Mouse (Mus musculus) liver, embryonic 15.5 days (tissue): ENCODE data around the gene Prpf4. TPM values are rescaled to one million over a fixed set of nuclear protein-coding genes. Genes with fewer than 3 reads are reported as not detected.
A peak's percentile ranks its signal among the peaks of the same experiment; 100 is the strongest.

Source experiments
- ATAC-seq: fragments of 200-750 bp; cut with Nextera tagmentation; 2 replicates; pipeline ENCODE4 v1.8.0; 2017; ENCODE audit warnings: moderate number of reproducible peaks, mild to moderate bottlenecking, moderate library complexity; ENCODE audit not compliant: insufficient read depth
- H3K27ac ChIP-seq: fragments of 300-500 bp; sonication (generic); replicated peaks from 2 replicates; pipeline ENCODE4 v1.5.1; 2015; ENCODE audit warnings: mild to moderate bottlenecking, inconsistent platforms
- H3K27me3 ChIP-seq: fragments of 300-500 bp; sonication (generic); 2 replicates; pipeline ENCODE4 v1.6.1; 2015; ENCODE audit warnings: mild to moderate bottlenecking, inconsistent platforms
- H3K36me3 ChIP-seq: fragments of 300-500 bp; sonication (generic); replicated peaks from 2 replicates; pipeline ENCODE4 v1.6.1; 2015; ENCODE audit warnings: moderate library complexity, mild to moderate bottlenecking, inconsistent platforms
- H3K4me1 ChIP-seq: fragments of 300-500 bp; sonication (generic); replicated peaks from 2 replicates; pipeline ENCODE4 v1.6.1; 2015; ENCODE audit warnings: inconsistent platforms
- H3K4me2 ChIP-seq: fragments of 300-500 bp; sonication (generic); 2 replicates; pipeline ENCODE4 v1.6.1; 2015; ENCODE audit warnings: moderate library complexity, mild to moderate bottlenecking, inconsistent platforms
- H3K4me3 ChIP-seq: fragments of 300-500 bp; sonication (generic); replicated peaks from 2 replicates; pipeline ENCODE4 v1.5.1; 2015; ENCODE audit warnings: mild to moderate bottlenecking, inconsistent platforms
- H3K9ac ChIP-seq: fragments of 300-500 bp; sonication (generic); 2 replicates; pipeline ENCODE4 v1.6.1; 2015; ENCODE audit warnings: moderate library complexity, mild to moderate bottlenecking, inconsistent platforms
- H3K9me3 ChIP-seq: fragments of 300-500 bp; sonication (generic); replicated peaks from 2 replicates; pipeline ENCODE4 v1.6.1; 2016; ENCODE audit warnings: inconsistent platforms
- WGBS: fragments of 180-500 bp; shearing (Covaris S2); methylation state at CpG from one replicate; pipeline ENCODE4 v1.1.7; 2015; ENCODE audit warnings: mixed read lengths; ENCODE audit not compliant: insufficient replicate concordance; 5-methylcytosine and 5-hydroxymethylcytosine counted together
- polyA plus RNA-seq: library from polyadenylated mRNA; unstranded; fragments of >200 nt; fragmentation: Nextera tagmentation; extraction: Ambion mirVana; gene quantifications from 2 replicates; pipeline ENCODE4 v1.2.1, GENCODE M21; 2015

The Prpf4 gene
- polyA plus RNA-seq, 1 experiment from 2014 or later: 9.1 TPM

DNA sequence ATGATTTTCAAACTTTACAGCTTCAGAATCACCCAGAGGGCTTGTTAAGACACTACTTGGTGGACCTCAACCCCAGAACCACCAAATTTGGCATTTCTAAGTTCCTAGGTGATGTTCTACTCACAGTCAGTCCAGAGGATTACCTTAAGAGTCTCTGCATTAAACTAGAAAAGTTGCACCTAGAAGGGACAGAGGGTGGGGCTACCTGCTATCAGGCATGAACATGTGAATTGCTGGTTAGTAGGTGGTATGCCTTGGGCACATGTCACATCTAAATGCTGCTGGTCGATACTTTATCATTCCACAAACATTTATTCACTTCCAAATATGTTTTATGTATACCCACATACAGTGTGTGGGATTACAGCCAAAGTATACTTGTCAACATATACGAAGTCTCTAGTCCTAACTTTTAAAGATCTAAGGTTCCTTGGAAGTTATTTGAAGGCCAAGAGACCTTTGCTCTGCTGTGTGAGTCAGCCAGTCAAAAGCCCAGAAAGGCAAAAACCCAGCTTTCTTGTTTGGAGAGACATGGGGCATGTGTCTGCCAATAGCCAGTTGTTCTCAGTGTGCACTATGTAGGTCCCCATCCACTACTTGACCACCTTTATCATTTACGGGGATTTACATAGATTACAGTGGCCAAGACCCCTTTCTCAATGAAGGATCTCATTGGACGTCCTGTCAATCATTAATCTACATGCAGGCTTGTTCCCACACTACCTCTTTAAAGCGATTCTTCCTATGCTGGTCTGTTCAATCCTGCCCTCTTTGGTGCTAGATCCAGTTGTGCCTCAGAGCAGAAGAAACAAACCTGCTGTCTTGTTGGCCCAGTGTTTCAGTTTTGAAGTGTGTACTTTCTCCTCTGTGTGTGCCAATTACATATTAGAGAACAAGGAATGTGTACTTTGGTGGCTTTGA is 18.7 kb upstream of the Prpf4 start:
- Histone ChIP-seq H3K9ac (no peak overlapping the region), H3K4me1 (peaks cover 19% of the 10 kb centered on the region), H3K9me3 (no peaks in the 10 kb centered on the region), H3K27me3 (no peaks in the 10 kb centered on the region), H3K4me2 (no peak overlapping the region), H3K36me3 (peaks cover 72% of the 10 kb centered on the region), H3K27ac (no peak overlapping the region), H3K4me3 (no peak overlapping the region)
- peak; percentile 41; the same call in 1 of the 2 replicates for ATAC-seq
- 53% methylated on average over 5 of the region's 5 CpGs for WGBS

GRCm38 (mm10) chr4:62391892-62392291 is 16.7 kb upstream of the Prpf4 start:
- no peak for ATAC-seq
- 71% methylated on average over 7 of the region's 7 CpGs for WGBS
- Histone ChIP-seq H3K27me3 (no peaks in the 10 kb centered on the region), H3K4me3 (no peak overlapping the region), H3K36me3 (peaks cover 78% of the 10 kb centered on the region), H3K9me3 (no peaks in the 10 kb centered on the region), H3K4me1 (peaks cover 17% of the 10 kb centered on the region), H3K9ac (no peak overlapping the region), H3K4me2 (no peak overlapping the region), H3K27ac (no peak overlapping the region)

GRCm38 (mm10) chr4:62393459-62393858 is 15.1 kb upstream of the Prpf4 start:
- Histone ChIP-seq H3K27ac (no peak overlapping the region), H3K4me1 (peaks cover 17% of the 10 kb centered on the region), H3K4me3 (no peak overlapping the region), H3K9ac (no peak overlapping the region), H3K4me2 (no peak overlapping the region), H3K9me3 (no peaks in the 10 kb centered on the region), H3K36me3 (peaks cover 81% of the 10 kb centered on the region), H3K27me3 (no peaks in the 10 kb centered on the region)
- ATAC-seq: no peak
- WGBS: 64% methylated on average over 6 of the region's 6 CpGs

GRCm38 (mm10) chr4:62395806-62396205 is 12.8 kb upstream of the Prpf4 start:
- Histone ChIP-seq H3K4me3 (no peak overlapping the region), H3K9ac (no peak overlapping the region), H3K4me2 (no peak overlapping the region), H3K9me3 (no peaks in the 10 kb centered on the region), H3K4me1 (0 out of 2 replicates have a peak, but pooled peaks cover 3% of the 10 kb centered on the region), H3K27me3 (no peaks in the 10 kb centered on the region), H3K27ac (no peak overlapping the region), H3K36me3 (peaks cover 87% of the 10 kb centered on the region)
- WGBS: 72% methylated on average over 1 of the region's 1 CpGs
- ATAC-seq: 0 out of 2 replicates have a peak, but pooled peaks have one; percentile 34

DNA sequence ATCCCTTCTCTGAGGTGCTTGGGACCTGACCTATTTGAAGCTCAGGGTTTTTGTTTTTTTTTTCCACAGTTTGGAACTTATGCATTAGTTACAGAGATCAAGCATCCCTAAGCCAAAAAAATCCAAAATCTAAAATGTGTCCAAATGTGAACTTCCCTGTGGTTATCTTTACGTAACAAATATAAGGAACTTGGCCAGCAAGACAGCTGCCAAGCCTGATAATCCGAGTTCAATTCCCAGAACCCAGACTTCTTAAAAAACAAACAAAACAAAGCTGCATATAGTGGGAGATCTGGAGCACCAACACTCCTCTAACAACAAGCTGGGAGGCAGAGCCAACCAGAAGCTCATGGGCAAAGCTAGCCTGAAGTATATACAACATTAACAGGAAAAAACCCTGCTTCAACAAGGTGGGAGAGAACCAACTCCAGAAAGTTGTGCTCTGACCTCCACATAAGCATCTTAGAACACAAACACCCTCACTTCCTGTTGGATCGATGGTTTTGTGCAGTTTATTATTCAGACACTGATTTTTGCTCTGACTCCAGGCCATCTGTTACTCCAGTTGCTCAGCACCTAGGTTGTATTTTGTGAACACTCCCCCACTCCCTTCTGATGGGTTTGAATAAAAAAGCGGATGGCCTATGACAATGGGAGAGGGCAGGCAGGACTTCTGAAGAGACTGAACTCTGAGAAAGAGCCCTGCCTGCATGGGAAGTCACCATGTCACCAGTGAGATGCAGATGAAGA is 10.8 kb upstream of the Prpf4 start:
- H3K9me3 ChIP-seq: no peaks in the 10 kb centered on the region
- H3K9ac ChIP-seq: no peak overlapping the region
- H3K4me1 ChIP-seq: 0 out of 2 replicates have a peak, but pooled peaks cover 3% of the 10 kb centered on the region
- H3K4me3 ChIP-seq: no peak overlapping the region
- 72% methylated on average over 4 of the region's 4 CpGs for WGBS
- ATAC-seq: no peak
- peaks cover 87% of the 10 kb centered on the region for H3K36me3 ChIP-seq
- no peak overlapping the region for H3K4me2 ChIP-seq
- no peak overlapping the region for H3K27ac ChIP-seq
- H3K27me3 ChIP-seq: no peaks in the 10 kb centered on the region

- H3K27me3 ChIP-seq: no peaks in the 10 kb centered on the region
- ATAC-seq: no peak
- no peak overlapping the region for H3K27ac ChIP-seq
- no peak overlapping the region for H3K4me2 ChIP-seq
- 86% methylated on average over 3 of the region's 3 CpGs for WGBS
- H3K4me3 ChIP-seq: no peak overlapping the region
- no peaks in the 10 kb centered on the region for H3K9me3 ChIP-seq
- H3K9ac ChIP-seq: no peak overlapping the region
- peaks cover 89% of the 10 kb centered on the region for H3K36me3 ChIP-seq
- H3K4me1 ChIP-seq: no peaks in the 10 kb centered on the region
Measured at GRCm38 (mm10) chr4:62398956-62399355, 9.6 kb upstream of the Prpf4 start.

DNA sequence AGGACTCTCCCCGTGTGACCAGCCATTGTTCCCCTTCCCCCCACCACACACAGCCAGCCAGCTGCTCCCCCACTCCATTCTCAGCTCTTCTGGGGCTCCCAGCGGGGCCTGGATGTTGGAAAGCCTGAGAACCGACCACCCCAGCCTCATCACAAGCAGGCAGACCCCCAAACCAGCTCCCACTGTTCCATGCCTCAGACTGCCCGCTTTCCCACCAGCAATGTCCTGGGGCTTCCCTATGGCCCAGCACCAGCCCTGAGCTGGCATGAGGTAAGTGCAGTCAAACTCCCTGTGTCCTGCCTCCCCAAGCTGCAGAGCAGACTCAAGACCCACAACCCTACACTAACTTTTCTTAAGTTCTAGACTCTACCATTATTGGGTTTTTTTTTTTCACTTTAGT is 2.5 kb upstream of the Prpf4 start:
- no peak for ATAC-seq
- Histone ChIP-seq H3K27me3 (no peaks in the 10 kb centered on the region), H3K4me2 (no peak overlapping the region), H3K36me3 (peaks cover 52% of the 10 kb centered on the region), H3K9me3 (no peaks in the 10 kb centered on the region), H3K9ac (no peak overlapping the region), H3K4me1 (peaks cover 34% of the 10 kb centered on the region), H3K4me3 (no peak overlapping the region), H3K27ac (no peak overlapping the region)
- WGBS: 78% methylated on average over 4 of the region's 4 CpGs

- peak overlapping the region; percentile 85 for H3K27ac ChIP-seq
- peak overlapping the region; percentile 67 for H3K9ac ChIP-seq
- peaks cover 52% of the 10 kb centered on the region for H3K36me3 ChIP-seq
- under 1% methylated on average over 35 of the region's 35 CpGs for WGBS
- peaks cover 39% of the 10 kb centered on the region for H3K4me1 ChIP-seq
- H3K27me3 ChIP-seq: no peaks in the 10 kb centered on the region
- H3K9me3 ChIP-seq: no peaks in the 10 kb centered on the region
- H3K4me2 ChIP-seq: peak overlapping the region; percentile 87
- ATAC-seq: peak; percentile 46
- H3K4me3 ChIP-seq: peak overlapping the region; percentile 74
Measured at GRCm38 (mm10) chr4:62407730-62408582, 641 bp upstream of the Prpf4 start.

- H3K9ac ChIP-seq: peak overlapping the region; percentile 77
- H3K4me1 ChIP-seq: peaks cover 39% of the 10 kb centered on the region
- H3K27ac ChIP-seq: peak overlapping the region; percentile 84
- H3K9me3 ChIP-seq: no peaks in the 10 kb centered on the region
- peak overlapping the region; percentile 87 for H3K4me2 ChIP-seq
- 17% methylated on average over 6 of the region's 6 CpGs for WGBS
- H3K4me3 ChIP-seq: peak overlapping the region; percentile 74
- H3K36me3 ChIP-seq: peaks cover 54% of the 10 kb centered on the region
- H3K27me3 ChIP-seq: no peaks in the 10 kb centered on the region
- no peak for ATAC-seq
Measured at GRCm38 (mm10) chr4:62409615-62410014, 1.0 kb downstream of the Prpf4 start.

DNA sequence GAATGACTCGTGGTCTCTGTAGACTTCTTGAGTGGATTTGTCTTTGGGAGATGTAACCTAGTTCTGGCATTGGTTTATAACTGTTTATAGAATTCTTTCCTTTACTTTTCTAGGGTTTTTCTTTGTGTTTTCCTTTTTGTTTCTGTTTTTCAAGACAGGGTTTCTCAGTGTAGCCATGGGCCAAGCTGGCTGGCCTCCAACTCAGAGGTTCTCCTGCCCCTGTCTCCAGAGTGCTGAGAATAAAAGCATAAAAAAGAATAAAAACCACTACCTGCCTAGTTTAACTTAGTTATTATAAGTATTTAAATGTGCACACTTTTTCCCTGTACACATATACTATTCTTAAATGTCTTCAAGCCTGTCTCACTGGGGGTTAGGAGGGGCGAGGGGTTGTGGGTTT is 1.7 kb downstream of the Prpf4 start:
- 65% methylated on average over 2 of the region's 2 CpGs for WGBS
- Histone ChIP-seq H3K9me3 (no peaks in the 10 kb centered on the region), H3K36me3 (peaks cover 54% of the 10 kb centered on the region), H3K9ac (peak overlapping the region; percentile 77), H3K4me3 (peak overlapping the region; percentile 74), H3K4me1 (peaks cover 39% of the 10 kb centered on the region), H3K4me2 (peak overlapping the region; percentile 87), H3K27me3 (no peaks in the 10 kb centered on the region), H3K27ac (no peak overlapping the region)
- ATAC-seq: no peak
